Mouse (Mus musculus) kidney, adult 11 months (tissue): ENCODE results near the gene Ntrk1.
A peak's percentile ranks its signal among the peaks of the same experiment; 100 is the strongest.

Experiments used
- DNase-seq: peaks from one replicate; pipeline ENCODE4 v3.0.0; 2022

The Ntrk1 gene

GRCm38 (mm10) chr3:87785156-87785555 lies 9.8 kb downstream of the Ntrk1 start:
- DNase-seq: no peak

GRCm38 (mm10) chr3:87783282-87784023 lies 11.5 kb downstream of the Ntrk1 start:
- no peak for DNase-seq

- DNase-seq: no peak
Observed at GRCm38 (mm10) chr3:87779086-87779485, 15.9 kb downstream of the Ntrk1 start.

GRCm38 (mm10) chr3:87778283-87778682 lies 16.7 kb downstream of the Ntrk1 start:
- DNase-seq: peak; percentile 42

GRCm38 (mm10) chr3:87771088-87771487 lies 23.9 kb downstream of the Ntrk1 start:
- DNase-seq: peak; percentile 82

GRCm38 (mm10) chr3:87770280-87770679 lies 24.7 kb downstream of the Ntrk1 start:
- peak; percentile 44 for DNase-seq

GRCm38 (mm10) chr3:87769506-87769905 lies 25.5 kb downstream of the Ntrk1 start:
- DNase-seq: no peak

GRCm38 (mm10) chr3:87768844-87769243 lies 26.1 kb downstream of the Ntrk1 start:
- peak; percentile 84 for DNase-seq

GRCm38 (mm10) chr3:87768431-87768830 lies 26.5 kb downstream of the Ntrk1 start:
- DNase-seq: no peak

GRCm38 (mm10) chr3:87767764-87768163 lies 27.2 kb downstream of the Ntrk1 start:
- DNase-seq: peak; percentile 51

GRCm38 (mm10) chr3:87766284-87766667 lies 28.7 kb downstream of the Ntrk1 start:
- no peak for DNase-seq

GRCm38 (mm10) chr3:87765631-87766283 lies 29.2 kb downstream of the Ntrk1 start:
- DNase-seq: no peak

GRCm38 (mm10) chr3:87765091-87765490 lies 29.9 kb downstream of the Ntrk1 start:
- peak; percentile 73 for DNase-seq

GRCm38 (mm10) chr3:87764506-87764905 lies 30.5 kb downstream of the Ntrk1 start:
- DNase-seq: no peak

- DNase-seq: peak; percentile 74
Observed at GRCm38 (mm10) chr3:87763683-87764289, 31.2 kb downstream of the Ntrk1 start.

- no peak for DNase-seq
Observed at GRCm38 (mm10) chr3:87763202-87763601, 31.8 kb downstream of the Ntrk1 start.

GRCm38 (mm10) chr3:87761408-87762375 lies 33.3 kb downstream of the Ntrk1 start:
- DNase-seq: peak; percentile 34

- no peak for DNase-seq
Observed at GRCm38 (mm10) chr3:87758641-87759040, 36.3 kb downstream of the Ntrk1 start.

GRCm38 (mm10) chr3:87756488-87756887 lies 38.5 kb downstream of the Ntrk1 start:
- DNase-seq: no peak

GRCm38 (mm10) chr3:87755964-87756363 lies 39.0 kb downstream of the Ntrk1 start:
- peak; percentile 78 for DNase-seq

GRCm38 (mm10) chr3:87753829-87754228 lies 41.1 kb downstream of the Ntrk1 start:
- DNase-seq: no peak

GRCm38 (mm10) chr3:87752567-87752966 lies 42.4 kb downstream of the Ntrk1 start:
- DNase-seq: no peak

- DNase-seq: no peak
Observed at GRCm38 (mm10) chr3:87749977-87750376, 45.0 kb downstream of the Ntrk1 start.
